Mouse (Mus musculus) forebrain, embryonic 15.5 days (tissue): ENCODE measurements around the gene Akr1c12. TPM values are rescaled to one million over a fixed set of nuclear protein-coding genes. Genes with fewer than 3 reads are reported as not detected.
"Not testable (repeated sequence)": the region's sequence is repeated elsewhere in the genome, so short reads cannot be mapped to it uniquely, and the experiment has no call there.

Source experiments
- ATAC-seq: fragments of 200-750 bp; cut with Nextera tagmentation; replicated peaks from 2 replicates; pipeline ENCODE4 v1.8.0; 2017; ENCODE audit warnings: mild to moderate bottlenecking, moderate TSS enrichment, moderate library complexity
- H3K27ac ChIP-seq: fragments of 300-500 bp; sonication (generic); replicated peaks from 2 replicates; pipeline ENCODE4 v1.5.1; 2015; ENCODE audit warnings: mild to moderate bottlenecking, inconsistent platforms
- H3K27me3 ChIP-seq: fragments of 300-500 bp; sonication (generic); 2 replicates; pipeline ENCODE4 v1.6.1; 2015; ENCODE audit warnings: inconsistent platforms
- H3K36me3 ChIP-seq: fragments of 300-500 bp; sonication (generic); 2 replicates; pipeline ENCODE4 v1.6.1; 2015; ENCODE audit warnings: mild to moderate bottlenecking, inconsistent platforms
- H3K4me1 ChIP-seq: fragments of 300-500 bp; sonication (generic); 2 replicates; pipeline ENCODE4 v1.6.1; 2015; ENCODE audit warnings: inconsistent platforms
- H3K4me2 ChIP-seq: fragments of 300-500 bp; sonication (generic); replicated peaks from 2 replicates; pipeline ENCODE4 v1.6.1; 2015; ENCODE audit warnings: mild to moderate bottlenecking, inconsistent platforms
- H3K4me3 ChIP-seq: fragments of 300-500 bp; sonication (generic); 2 replicates; pipeline ENCODE4 v1.5.1; 2015; ENCODE audit warnings: mild to moderate bottlenecking, inconsistent platforms
- H3K9ac ChIP-seq: fragments of 300-500 bp; sonication (generic); replicated peaks from 2 replicates; pipeline ENCODE4 v1.6.1; 2015; ENCODE audit warnings: mild to moderate bottlenecking, inconsistent platforms
- H3K9me3 ChIP-seq: fragments of 300-500 bp; sonication (generic); 2 replicates; pipeline ENCODE4 v1.6.1; 2016; ENCODE audit warnings: inconsistent platforms
- WGBS: fragments of 180-500 bp; shearing (Covaris S2); methylation state at CpG from one replicate; pipeline ENCODE4 v1.1.7; 2015; ENCODE audit warnings: mixed read lengths; 5-methylcytosine and 5-hydroxymethylcytosine counted together
- polyA plus RNA-seq: library from polyadenylated mRNA; unstranded; fragments of >200 nt; fragmentation: Nextera tagmentation; extraction: Ambion mirVana; gene quantifications from 2 replicates; pipeline ENCODE4 v1.2.1, GENCODE M21; 2015

The Akr1c12 gene
- polyA plus RNA-seq, 1 experiment from 2014 or later, result 0.32 TPM

- not testable (repeated sequence) for H3K4me2 ChIP-seq, ATAC-seq, H3K27ac ChIP-seq, H3K9ac ChIP-seq, H3K27me3 ChIP-seq, H3K4me3 ChIP-seq, H3K9me3 ChIP-seq, H3K36me3 ChIP-seq, H3K4me1 ChIP-seq
Observed at GRCm38 (mm10) chr13:4256894-4257293, 22.3 kb downstream of the Akr1c12 start.

DNA sequence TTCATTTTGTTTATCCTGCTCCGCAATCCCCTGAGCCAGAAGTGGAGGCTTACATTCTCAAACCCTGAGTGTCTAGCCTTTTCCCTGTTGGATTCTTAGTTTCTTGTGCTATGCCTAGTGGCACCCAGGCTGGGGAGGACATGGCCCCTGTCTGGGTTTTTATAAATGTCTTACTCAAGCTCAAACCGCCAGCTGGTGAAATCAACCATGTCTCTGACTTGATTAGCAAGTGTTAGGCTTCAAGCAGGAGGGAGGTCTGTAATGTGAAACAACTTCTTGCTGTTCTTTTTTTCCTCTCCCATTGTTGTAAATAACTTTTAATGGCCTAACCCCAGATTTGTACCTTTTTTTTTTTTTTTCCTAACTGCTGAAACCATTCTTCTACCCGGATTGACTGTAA is 29.9 kb downstream of the Akr1c12 start:
- no peak overlapping the region for H3K4me3 ChIP-seq
- H3K4me2 ChIP-seq, result no peak overlapping the region
- no peaks in the 10 kb centered on the region for H3K36me3 ChIP-seq
- ATAC-seq, result no peak
- H3K9me3 ChIP-seq, result no peaks in the 10 kb centered on the region
- H3K27ac ChIP-seq, result no peak overlapping the region
- H3K9ac ChIP-seq, result no peak overlapping the region
- WGBS, result 61% methylated on average over 3 of the region's 3 CpGs
- H3K27me3 ChIP-seq, result no peaks in the 10 kb centered on the region
- 0 out of 2 replicates have a peak, but pooled peaks cover 3% of the 10 kb centered on the region for H3K4me1 ChIP-seq

- H3K4me1 ChIP-seq, result 0 out of 2 replicates have a peak, but pooled peaks cover 3% of the 10 kb centered on the region
- H3K36me3 ChIP-seq, result no peaks in the 10 kb centered on the region
- WGBS, result under 1% methylated on average over 13 of the region's 13 CpGs
- no peaks in the 10 kb centered on the region; the same call in 1 of the 2 replicates for H3K9me3 ChIP-seq
- H3K9ac ChIP-seq, result peak overlapping the region; percentile 45
- peak overlapping the region; percentile 45 for H3K4me3 ChIP-seq
- no peaks in the 10 kb centered on the region for H3K27me3 ChIP-seq
- peak; percentile 93 for ATAC-seq
- H3K4me2 ChIP-seq, result peak overlapping the region; percentile 55
- H3K27ac ChIP-seq, result no peak overlapping the region
Observed at GRCm38 (mm10) chr13:4244861-4245559, 34.2 kb downstream of the Akr1c12 start.

GRCm38 (mm10) chr13:4233536-4234172 is 45.6 kb downstream of the Akr1c12 start:
- ATAC-seq, result no peak
- WGBS, result 87% methylated on average over 3 of the region's 3 CpGs
- H3K4me1 ChIP-seq, result no peaks in the 10 kb centered on the region
- H3K4me3 ChIP-seq, result no peak overlapping the region
- H3K9ac ChIP-seq, result no peak overlapping the region
- no peak overlapping the region for H3K27ac ChIP-seq
- H3K9me3 ChIP-seq, result no peaks in the 10 kb centered on the region
- H3K36me3 ChIP-seq, result no peaks in the 10 kb centered on the region
- H3K4me2 ChIP-seq, result no peak overlapping the region
- H3K27me3 ChIP-seq, result no peaks in the 10 kb centered on the region

- Histone ChIP-seq H3K9me3 (no peaks in the 10 kb centered on the region), H3K9ac (no peak overlapping the region), H3K27ac (no peak overlapping the region), H3K27me3 (no peaks in the 10 kb centered on the region), H3K4me1 (no peaks in the 10 kb centered on the region), H3K36me3 (no peaks in the 10 kb centered on the region), H3K4me3 (no peak overlapping the region), H3K4me2 (no peak overlapping the region)
- no peak for ATAC-seq
- 82% methylated on average over 1 of the region's 1 CpGs for WGBS
Observed at GRCm38 (mm10) chr13:4233135-4233534, 46.1 kb downstream of the Akr1c12 start.

DNA sequence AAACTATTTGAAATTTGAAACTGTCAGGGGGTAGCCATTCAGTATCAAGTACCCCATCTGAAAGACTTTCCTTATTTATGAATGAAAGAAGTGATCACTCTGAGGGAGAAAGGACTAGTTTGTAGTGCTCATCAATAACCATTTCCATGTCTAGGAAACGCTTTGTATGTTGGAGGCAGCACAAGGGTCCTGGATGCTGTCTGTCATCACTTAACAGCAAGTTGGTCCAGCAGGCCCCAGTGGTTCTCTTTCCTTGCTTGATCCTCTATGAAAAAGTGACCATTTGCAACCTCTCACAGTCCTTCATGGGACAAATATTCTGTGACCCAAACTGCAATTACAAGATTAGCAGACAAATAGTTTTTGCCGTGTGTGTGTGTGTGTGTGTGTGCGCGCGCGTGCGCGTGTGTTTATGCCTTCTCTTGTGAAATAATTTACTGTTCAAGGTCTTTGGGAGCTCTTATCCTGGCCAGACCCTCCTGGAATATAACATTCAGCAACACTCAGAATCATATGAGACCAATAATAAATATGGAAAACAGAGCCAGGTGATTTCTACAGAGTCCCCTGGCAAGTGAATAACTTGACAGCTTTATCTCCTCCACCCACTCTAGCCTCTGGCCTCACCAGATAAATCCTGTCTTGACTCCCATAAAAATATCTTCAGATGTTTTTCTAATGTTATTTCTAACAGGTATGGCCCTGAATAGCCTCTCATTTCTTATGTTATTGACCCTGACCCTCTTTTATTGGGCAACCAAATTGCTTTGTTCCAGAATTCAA is 48.2 kb downstream of the Akr1c12 start:
- H3K9ac ChIP-seq, result no peak overlapping the region
- H3K27me3 ChIP-seq, result no peaks in the 10 kb centered on the region
- no peak overlapping the region for H3K4me2 ChIP-seq
- H3K36me3 ChIP-seq, result no peaks in the 10 kb centered on the region
- WGBS, result 96% methylated on average over 8 of the region's 8 CpGs
- ATAC-seq, result no peak
- no peaks in the 10 kb centered on the region for H3K9me3 ChIP-seq
- H3K4me3 ChIP-seq, result no peak overlapping the region
- no peaks in the 10 kb centered on the region for H3K4me1 ChIP-seq
- no peak overlapping the region for H3K27ac ChIP-seq

- Histone ChIP-seq H3K4me2 (no peak within 1 kb of the TSS), H3K36me3 (no peaks in the 10 kb centered on the region), H3K4me1 (no peaks in the 10 kb centered on the region), H3K4me3 (no peak within 1 kb of the TSS), H3K9me3 (no peaks in the 10 kb centered on the region), H3K9ac (no peak within 1 kb of the TSS), H3K27me3 (no peaks in the 10 kb centered on the region), H3K27ac (no peak within 1 kb of the TSS)
- WGBS, result 75% methylated on average over 1 of the region's 1 CpGs
- no peak for ATAC-seq
Observed at GRCm38 (mm10) chr13:4228441-4228840, 50.8 kb downstream of the Akr1c12 start, which contains the start of gene Akr1c19. Akr1c19 (plus strand) TSS chr13:4228700.

Other genes starting within 250 kb of the Akr1c12 start
- gene Akr1c14, start 230.4 kb downstream of the Akr1c12 start, polyA plus RNA-seq, result 0.41 and 0.50 TPM in 2 replicates
- not detected in 2 replicates for gene Akr1c18, start 128.8 kb downstream of the Akr1c12 start, polyA plus RNA-seq
- gene Akr1c13, start 88.3 kb downstream of the Akr1c12 start, polyA plus RNA-seq, result 1.6 and 2.2 TPM in 2 replicates
- gene Akr1c19, start 50.7 kb downstream of the Akr1c12 start, polyA plus RNA-seq, result 5.4 and 7.1 TPM in 2 replicates
- not detected in 2 replicates for gene Akr1c6, start 154.9 kb upstream of the Akr1c12 start, polyA plus RNA-seq
- not detected in 2 replicates for gene Akr1c20, start 243.9 kb upstream of the Akr1c12 start, polyA plus RNA-seq